Mouse (Mus musculus): ENCODE data around the gene Pitpna.
"Not testable (repeated sequence)": the region's sequence is repeated elsewhere in the genome, so short reads cannot be mapped to it uniquely, and the experiment has no call there.

Pitpna gene

GRCm38 (mm10) chr11:75587493-75588284 is at the start of gene Pitpna:
TSS of gene Pitpna (plus strand) at chr11:75588097.
- peak; percentile 98 for DNase-seq

- no peak for DNase-seq
Observed at GRCm38 (mm10) chr11:75538184-75538969, 49.5 kb upstream of the Pitpna start.

- no peak for DNase-seq
Observed at GRCm38 (mm10) chr11:75538970-75539299, 49.0 kb upstream of the Pitpna start.

- no peak for DNase-seq
Observed at GRCm38 (mm10) chr11:75540209-75540608, 47.7 kb upstream of the Pitpna start.

GRCm38 (mm10) chr11:75540710-75541581 is 47.0 kb upstream of the Pitpna start:
- DNase-seq: no peak

GRCm38 (mm10) chr11:75544713-75545112 is 43.2 kb upstream of the Pitpna start:
- DNase-seq: no peak

GRCm38 (mm10) chr11:75546057-75546456 is 41.8 kb upstream of the Pitpna start:
- DNase-seq: no peak

GRCm38 (mm10) chr11:75549658-75550111 is 38.2 kb upstream of the Pitpna start:
- no peak for DNase-seq

GRCm38 (mm10) chr11:75550200-75550946 is 37.5 kb upstream of the Pitpna start:
- DNase-seq: no peak

GRCm38 (mm10) chr11:75551321-75551720 is 36.6 kb upstream of the Pitpna start:
- DNase-seq: no peak

GRCm38 (mm10) chr11:75551961-75552441 is 35.9 kb upstream of the Pitpna start:
- peak; percentile 80 to 85 for DNase-seq

GRCm38 (mm10) chr11:75552906-75553482 is 34.9 kb upstream of the Pitpna start:
- no peak for DNase-seq

GRCm38 (mm10) chr11:75556006-75556405 is 31.9 kb upstream of the Pitpna start:
- DNase-seq: not testable (repeated sequence)

- no peak for DNase-seq
Observed at GRCm38 (mm10) chr11:75557142-75557541, 30.8 kb upstream of the Pitpna start.

- peak in 1 of 2 experiments; percentile 68 for DNase-seq
Observed at GRCm38 (mm10) chr11:75558101-75558500, 29.8 kb upstream of the Pitpna start.

- DNase-seq: no peak
Observed at GRCm38 (mm10) chr11:75559870-75560504, 27.9 kb upstream of the Pitpna start.

GRCm38 (mm10) chr11:75560530-75561409 is 27.1 kb upstream of the Pitpna start:
- peak in 1 of 2 experiments; percentile 1 for DNase-seq

GRCm38 (mm10) chr11:75561410-75561791 is 26.5 kb upstream of the Pitpna start:
- no peak for DNase-seq

GRCm38 (mm10) chr11:75562840-75563239 is 25.1 kb upstream of the Pitpna start:
- peak; percentile 54 to 58 for DNase-seq

Data from cerebellum, postnatal 10 days (tissue).